Mouse (Mus musculus): ENCODE results near the gene Gm2a. TPM values are rescaled to one million over a fixed set of nuclear protein-coding genes. Genes with fewer than 3 reads are reported as not detected.

Gm2a gene
- polyA plus RNA-seq, 1 experiment: 2.9 TPM

DNA sequence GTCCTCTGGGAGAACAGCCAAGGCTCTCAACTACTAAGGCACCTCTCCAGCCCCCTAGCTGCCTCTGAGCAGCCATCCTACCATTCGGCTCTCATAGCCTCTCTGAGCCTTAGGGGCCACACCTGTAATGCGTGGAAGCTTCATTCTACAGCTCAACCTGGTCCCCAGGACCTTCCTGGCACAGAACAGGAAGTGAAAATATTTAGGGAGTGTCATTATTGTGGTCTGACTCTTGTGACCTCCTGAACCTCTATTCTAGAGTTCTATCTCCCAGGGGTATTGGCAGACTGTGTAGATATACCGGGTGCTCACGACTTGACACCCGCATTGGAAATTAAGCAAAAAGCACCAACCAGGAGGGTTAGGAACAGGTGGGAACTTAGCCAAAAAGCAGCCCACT is 21.7 kb upstream of the Gm2a start:
- TF ChIP-seq MAX (IDR thresholded peaks at IDR 0.05) (no peak), FOSL1 (IDR thresholded peaks at IDR 0.05; ENCODE audit: insufficient read depth, low read length, poor library complexity, severe bottlenecking) (no peak), MYOD1 (IDR thresholded peaks at IDR 0.05; ENCODE audit: control insufficient read depth, insufficient read length, low read depth) (no peak), CEBPB (IDR thresholded peaks at IDR 0.05; ENCODE audit: low read depth) (no peak), CTCF (IDR thresholded peaks at IDR 0.05; ENCODE audit: control insufficient read depth, insufficient read depth, insufficient read length) (no peak), USF1 (IDR thresholded peaks at IDR 0.05; ENCODE audit: low read depth) (no peak), MYOG (IDR thresholded peaks at IDR 0.05; ENCODE audit: control insufficient read depth, extremely low read depth, insufficient read length) (no peak)
- Histone ChIP-seq H3K79me3 (ENCODE audit: low read depth) (no peaks in the 10 kb centered on the region), H3ac (ENCODE audit: control insufficient read depth, insufficient read length, low read depth) (no peak overlapping the region), H3K27me3 (ENCODE audit: control insufficient read depth, insufficient read depth, insufficient read length) (no peaks in the 10 kb centered on the region), H3K4me3 (ENCODE audit: insufficient read depth, poor library complexity, severe bottlenecking) (no peak overlapping the region), H3K36me3 (ENCODE audit: control insufficient read depth, insufficient read depth) (no peaks in the 10 kb centered on the region), H3K79me2 (ENCODE audit: control insufficient read depth, insufficient read depth) (no peaks in the 10 kb centered on the region)

DNA sequence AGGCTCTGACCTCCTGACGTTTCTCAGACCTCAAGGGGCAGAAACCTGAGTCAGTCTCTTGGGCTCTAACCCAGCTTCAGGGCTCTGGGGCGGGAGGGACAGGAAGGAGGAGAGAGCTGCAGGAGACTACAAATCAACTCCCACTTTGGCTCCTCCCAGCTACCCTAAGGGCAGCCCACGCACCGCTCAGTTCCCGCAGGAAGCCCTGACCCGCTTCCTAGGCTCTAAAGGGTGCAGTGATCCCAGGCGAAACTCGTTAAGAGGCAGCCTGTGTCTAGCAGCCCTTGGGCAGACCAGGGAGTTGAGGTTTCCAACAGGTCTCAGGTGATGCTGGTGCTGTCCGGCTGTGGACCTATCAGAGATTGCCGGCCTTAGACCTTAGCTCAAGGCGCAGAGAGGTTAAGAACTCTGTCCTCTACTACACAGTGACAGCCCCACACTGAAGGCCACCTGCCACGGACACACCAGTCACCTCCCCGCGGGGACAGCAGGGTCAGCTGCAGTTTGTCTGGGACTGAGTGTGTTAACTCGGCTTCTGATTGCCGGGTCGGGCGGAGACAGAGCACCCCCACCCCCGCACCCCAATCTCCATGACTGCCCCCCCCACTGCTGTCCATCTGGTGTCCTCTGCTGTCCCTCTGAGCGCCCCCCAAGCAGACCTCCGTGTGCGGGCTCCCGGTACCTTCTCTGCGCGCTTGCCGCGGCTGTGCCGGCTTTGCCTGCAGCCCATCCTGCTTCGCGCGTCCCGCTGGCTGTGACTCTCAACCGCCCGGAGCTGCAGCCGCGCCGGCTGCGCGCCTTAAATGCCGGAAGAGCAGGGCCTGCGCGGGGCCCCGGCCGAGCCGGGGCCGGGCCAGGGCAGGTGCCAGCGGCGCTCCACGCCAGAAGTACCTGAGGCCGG is 20.3 kb upstream of the Gm2a start, which contains the start of gene Ccdc69:
TSS of gene Ccdc69 (minus strand) at position 801 of the 901 bp plus-strand sequence.
- no peak for TF ChIP-seq MYOG (IDR thresholded peaks at IDR 0.05; ENCODE audit: control insufficient read depth, extremely low read depth, insufficient read length)
- no peak for TF ChIP-seq FOSL1 (IDR thresholded peaks at IDR 0.05; ENCODE audit: insufficient read depth, low read length, poor library complexity, severe bottlenecking)
- TF ChIP-seq CTCF (IDR thresholded peaks at IDR 0.05; ENCODE audit: control insufficient read depth, insufficient read depth, insufficient read length): no peak
- no peak for TF ChIP-seq USF1 (IDR thresholded peaks at IDR 0.05; ENCODE audit: low read depth)
- TF ChIP-seq MYOD1 (IDR thresholded peaks at IDR 0.05; ENCODE audit: control insufficient read depth, insufficient read length, low read depth): no peak
- TF ChIP-seq CEBPB (IDR thresholded peaks at IDR 0.05; ENCODE audit: low read depth): no peak
- TF ChIP-seq MAX (IDR thresholded peaks at IDR 0.05): no peak

DNA sequence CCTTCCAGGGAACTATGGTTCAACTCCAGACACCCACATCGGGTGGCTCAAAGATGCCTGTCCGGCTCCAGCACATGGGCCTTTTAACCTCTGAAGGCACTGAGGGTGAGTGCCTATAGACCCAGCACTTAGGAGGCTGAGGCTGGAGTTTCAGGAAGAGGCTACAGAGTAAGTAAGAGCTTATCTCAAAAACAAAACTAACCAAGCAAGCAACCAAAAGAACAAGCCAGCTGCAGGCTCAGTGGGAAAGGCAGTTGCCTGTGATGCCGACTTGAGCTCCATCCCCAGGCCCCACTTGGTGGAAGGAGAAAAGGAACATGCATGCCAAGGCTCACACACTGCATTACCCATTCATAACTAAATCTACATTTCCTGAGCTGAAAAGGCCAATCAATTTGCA is 19.4 kb upstream of the Gm2a start:
- TF ChIP-seq MAX (IDR thresholded peaks at IDR 0.05) (no peak), MYOD1 (IDR thresholded peaks at IDR 0.05; ENCODE audit: control insufficient read depth, insufficient read length, low read depth) (no peak), CTCF (IDR thresholded peaks at IDR 0.05; ENCODE audit: control insufficient read depth, insufficient read depth, insufficient read length) (no peak), MYOG (IDR thresholded peaks at IDR 0.05; ENCODE audit: control insufficient read depth, extremely low read depth, insufficient read length) (no peak), FOSL1 (IDR thresholded peaks at IDR 0.05; ENCODE audit: insufficient read depth, low read length, poor library complexity, severe bottlenecking) (no peak), CEBPB (IDR thresholded peaks at IDR 0.05; ENCODE audit: low read depth) (no peak), USF1 (IDR thresholded peaks at IDR 0.05; ENCODE audit: low read depth) (no peak)
- Histone ChIP-seq H3K27me3 (ENCODE audit: control insufficient read depth, insufficient read depth, insufficient read length) (no peaks in the 10 kb centered on the region), H3K4me3 (ENCODE audit: insufficient read depth, poor library complexity, severe bottlenecking) (no peak overlapping the region), H3K36me3 (ENCODE audit: control insufficient read depth, insufficient read depth) (no peaks in the 10 kb centered on the region), H3ac (ENCODE audit: control insufficient read depth, insufficient read length, low read depth) (no peak overlapping the region), H3K79me3 (ENCODE audit: low read depth) (no peaks in the 10 kb centered on the region), H3K79me2 (ENCODE audit: control insufficient read depth, insufficient read depth) (no peaks in the 10 kb centered on the region)

More for the DNA sequence above, 20.3 kb upstream of the Gm2a start, which contains the start of gene Ccdc69:
- Histone ChIP-seq H3K27me3 (ENCODE audit: control insufficient read depth, insufficient read depth, insufficient read length) (no peaks in the 10 kb centered on the region), H3K79me2 (ENCODE audit: control insufficient read depth, insufficient read depth) (no peaks in the 10 kb centered on the region), H3K36me3 (ENCODE audit: control insufficient read depth, insufficient read depth) (no peaks in the 10 kb centered on the region), H3K4me3 (ENCODE audit: insufficient read depth, poor library complexity, severe bottlenecking) (no peak within 1 kb of the TSS), H3ac (ENCODE audit: control insufficient read depth, insufficient read length, low read depth) (no peak within 1 kb of the TSS), H3K79me3 (ENCODE audit: low read depth) (no peaks in the 10 kb centered on the region)

DNA sequence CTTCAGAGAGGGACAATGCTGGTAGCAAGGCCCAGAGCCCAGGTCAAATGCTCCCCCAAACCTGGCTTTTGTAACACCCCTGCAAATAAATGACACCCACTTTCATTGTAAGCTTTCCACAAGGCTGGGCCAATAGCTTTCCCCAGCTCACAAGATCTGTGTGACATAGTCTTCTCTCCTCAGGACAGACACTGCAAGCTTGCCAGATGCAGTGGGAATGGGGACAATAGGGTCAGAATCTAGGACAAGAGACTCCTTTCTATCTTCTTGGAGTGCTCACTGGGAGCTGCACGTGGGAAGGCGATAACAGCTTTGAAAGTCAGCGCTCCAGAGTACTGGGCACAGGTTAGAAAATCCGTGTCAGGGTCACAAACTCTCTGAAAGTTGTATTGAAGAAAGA is 18.7 kb upstream of the Gm2a start:
- no peaks in the 10 kb centered on the region for H3K79me2 ChIP-seq (ENCODE audit: control insufficient read depth, insufficient read depth)
- H3K79me3 ChIP-seq (ENCODE audit: low read depth): no peaks in the 10 kb centered on the region
- no peak overlapping the region for H3K4me3 ChIP-seq (ENCODE audit: insufficient read depth, poor library complexity, severe bottlenecking)
- no peak overlapping the region for H3ac ChIP-seq (ENCODE audit: control insufficient read depth, insufficient read length, low read depth)
- no peaks in the 10 kb centered on the region for H3K36me3 ChIP-seq (ENCODE audit: control insufficient read depth, insufficient read depth)
- H3K27me3 ChIP-seq (ENCODE audit: control insufficient read depth, insufficient read depth, insufficient read length): no peaks in the 10 kb centered on the region
- no peak for TF ChIP-seq MYOG (IDR thresholded peaks at IDR 0.05; ENCODE audit: control insufficient read depth, extremely low read depth, insufficient read length)

DNA sequence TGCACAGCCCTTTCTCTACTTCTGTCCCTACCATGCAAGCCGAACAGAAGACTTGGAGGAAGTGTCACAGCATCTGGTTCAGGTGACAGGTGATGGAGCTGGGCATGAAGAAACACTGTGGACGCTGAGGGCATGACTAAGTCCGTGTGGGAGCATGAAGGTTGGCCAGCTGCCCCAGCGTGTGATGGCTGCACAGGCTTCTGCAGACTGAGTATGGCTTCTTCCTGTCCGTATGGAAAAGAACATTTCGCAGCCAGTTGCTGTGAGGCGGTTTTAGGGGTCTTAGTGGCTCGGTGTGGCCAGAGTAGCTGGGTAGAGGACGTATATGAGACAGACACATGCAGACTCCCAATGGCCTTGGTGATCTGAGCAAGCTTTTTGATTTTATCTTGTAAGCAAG is 16.7 kb upstream of the Gm2a start:
- no peak overlapping the region for H3K4me3 ChIP-seq (ENCODE audit: insufficient read depth, poor library complexity, severe bottlenecking)
- no peaks in the 10 kb centered on the region for H3K27me3 ChIP-seq (ENCODE audit: control insufficient read depth, insufficient read depth, insufficient read length)
- TF ChIP-seq CEBPB (IDR thresholded peaks at IDR 0.05; ENCODE audit: low read depth): no peak
- no peaks in the 10 kb centered on the region for H3K36me3 ChIP-seq (ENCODE audit: control insufficient read depth, insufficient read depth)
- H3K79me3 ChIP-seq (ENCODE audit: low read depth): no peaks in the 10 kb centered on the region
- H3ac ChIP-seq (ENCODE audit: control insufficient read depth, insufficient read length, low read depth): no peak overlapping the region
- no peaks in the 10 kb centered on the region for H3K79me2 ChIP-seq (ENCODE audit: control insufficient read depth, insufficient read depth)

DNA sequence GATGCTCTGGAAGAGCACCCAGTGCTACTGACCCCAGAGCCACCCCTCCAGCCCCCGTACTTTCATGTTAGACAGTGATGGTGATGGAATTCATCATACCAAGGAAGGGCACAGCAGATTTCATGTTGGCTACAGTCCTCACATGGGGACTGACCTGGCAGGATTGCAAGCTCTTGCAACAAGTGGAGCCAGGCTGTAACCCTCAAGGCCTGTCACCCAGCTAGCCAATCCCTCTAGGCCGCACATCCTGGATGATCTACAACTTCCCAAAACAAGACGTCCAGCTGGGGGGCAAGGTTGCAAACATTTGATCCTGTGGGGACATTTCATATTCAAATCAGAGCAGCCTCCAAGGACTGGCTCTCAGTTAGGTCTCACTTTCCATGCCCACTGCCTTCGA is 13.3 kb upstream of the Gm2a start:
- Histone ChIP-seq H3K79me3 (ENCODE audit: low read depth) (no peaks in the 10 kb centered on the region), H3K27me3 (ENCODE audit: control insufficient read depth, insufficient read depth, insufficient read length) (no peaks in the 10 kb centered on the region), H3K36me3 (ENCODE audit: control insufficient read depth, insufficient read depth) (no peaks in the 10 kb centered on the region), H3K79me2 (ENCODE audit: control insufficient read depth, insufficient read depth) (no peaks in the 10 kb centered on the region), H3K4me3 (ENCODE audit: insufficient read depth, poor library complexity, severe bottlenecking) (no peak overlapping the region), H3ac (ENCODE audit: control insufficient read depth, insufficient read length, low read depth) (no peak overlapping the region)
- TF ChIP-seq CEBPB (IDR thresholded peaks at IDR 0.05; ENCODE audit: low read depth): no peak
- TF ChIP-seq MYOG (IDR thresholded peaks at IDR 0.05; ENCODE audit: control insufficient read depth, extremely low read depth, insufficient read length): no peak
- no peak for TF ChIP-seq CTCF (IDR thresholded peaks at IDR 0.05; ENCODE audit: control insufficient read depth, insufficient read depth, insufficient read length)
- no peak for TF ChIP-seq MAX (IDR thresholded peaks at IDR 0.05)
- no peak for TF ChIP-seq MYOD1 (IDR thresholded peaks at IDR 0.05; ENCODE audit: control insufficient read depth, insufficient read length, low read depth)
- TF ChIP-seq USF1 (IDR thresholded peaks at IDR 0.05; ENCODE audit: low read depth): no peak
- TF ChIP-seq FOSL1 (IDR thresholded peaks at IDR 0.05; ENCODE audit: insufficient read depth, low read length, poor library complexity, severe bottlenecking): no peak

Measured in C2C12 (cell line).